Mouse (Mus musculus) midbrain, embryonic 16.5 days (tissue): ENCODE measurements around the gene E330034G19Rik. TPM values are rescaled to one million over a fixed set of nuclear protein-coding genes. Genes with fewer than 3 reads are reported as not detected.

Source experiments
- ATAC-seq: fragments of 200-750 bp; cut with Nextera tagmentation; 2 replicates; pipeline ENCODE4 v1.8.0; 2017; ENCODE audit warnings: moderate TSS enrichment
- H3K27ac ChIP-seq: fragments of 300-500 bp; sonication (generic); 2 replicates; pipeline ENCODE4 v1.5.1; 2014; ENCODE audit warnings: mild to moderate bottlenecking, low read length, mixed read lengths
- H3K27me3 ChIP-seq: fragments of 300-500 bp; sonication (generic); 2 replicates; pipeline ENCODE4 v1.6.1; 2014; ENCODE audit warnings: low read depth, low read length, mixed read lengths; ENCODE audit not compliant: control insufficient read depth, insufficient read depth
- H3K36me3 ChIP-seq: fragments of 300-500 bp; sonication (generic); 2 replicates; pipeline ENCODE4 v1.6.1; 2014; ENCODE audit warnings: mild to moderate bottlenecking, low read length, moderate library complexity, mixed read lengths; ENCODE audit not compliant: control insufficient read depth, insufficient read depth
- H3K4me1 ChIP-seq: fragments of 300-500 bp; sonication (generic); 2 replicates; pipeline ENCODE4 v1.6.1; 2014; ENCODE audit warnings: mild to moderate bottlenecking, low read length, mixed read lengths; ENCODE audit not compliant: control insufficient read depth, insufficient read depth
- H3K4me2 ChIP-seq: fragments of 300-500 bp; sonication (generic); 2 replicates; pipeline ENCODE4 v1.6.1; 2014; ENCODE audit warnings: mild to moderate bottlenecking, low read length, mixed read lengths
- H3K4me3 ChIP-seq: fragments of 300-500 bp; sonication (generic); 2 replicates; pipeline ENCODE4 v1.5.1; 2014; ENCODE audit warnings: low read depth, mild to moderate bottlenecking, low read length, moderate library complexity, mixed read lengths
- H3K9ac ChIP-seq: fragments of 300-500 bp; sonication (generic); 2 replicates; pipeline ENCODE4 v1.6.1; 2014; ENCODE audit warnings: low read depth, low read length, mixed read lengths
- H3K9me3 ChIP-seq: fragments of 300-500 bp; sonication (generic); replicated peaks from 2 replicates; pipeline ENCODE4 v1.6.1; 2014; ENCODE audit warnings: mild to moderate bottlenecking, low read length, mixed read lengths; ENCODE audit not compliant: control insufficient read depth, poor library complexity, severe bottlenecking
- WGBS: fragments of 180-500 bp; shearing (Covaris S2); extraction: QIAGEN DNeasy Blood & Tissue Kit; methylation state at CpG from one replicate; pipeline ENCODE4 v1.1.7; 2014; 5-methylcytosine and 5-hydroxymethylcytosine counted together
- polyA plus RNA-seq: library from polyadenylated mRNA; unstranded; fragments of >200 nt; fragmentation: Nextera tagmentation; extraction: Ambion mirVana; gene quantifications from 2 replicates; pipeline ENCODE4 v1.2.1, GENCODE M21; 2015

E330034G19Rik gene
- polyA plus RNA-seq, result not detected in 2 replicates

- Histone ChIP-seq H3K9me3 (no peaks in the 10 kb centered on the region), H3K4me3 (no peak within 1 kb of the TSS), H3K27me3 (no peaks in the 10 kb centered on the region), H3K4me1 (no peaks in the 10 kb centered on the region), H3K9ac (no peak within 1 kb of the TSS), H3K36me3 (no peaks in the 10 kb centered on the region), H3K27ac (no peak within 1 kb of the TSS), H3K4me2 (no peak within 1 kb of the TSS)
- no peak for ATAC-seq
- 57% methylated on average over 3 of the region's 3 CpGs for WGBS
Observed at GRCm38 (mm10) chr14:24292914-24293313, at the start of gene E330034G19Rik. Gene E330034G19Rik (plus strand): TSS chr14:24293214.

- peak overlapping the region; percentile 96 for H3K9ac ChIP-seq
- ATAC-seq, result peak; percentile 6; the same call in 1 of the 2 replicates
- peak overlapping the region; percentile 65 for H3K4me2 ChIP-seq
- H3K36me3 ChIP-seq, result no peaks in the 10 kb centered on the region
- H3K9me3 ChIP-seq, result no peaks in the 10 kb centered on the region
- H3K27me3 ChIP-seq, result no peaks in the 10 kb centered on the region
- WGBS, result 0% methylated on average over 39 of the region's 40 CpGs
- peak overlapping the region; percentile 75 for H3K4me3 ChIP-seq
- H3K27ac ChIP-seq, result peak overlapping the region; percentile 95
- peaks cover 20% of the 10 kb centered on the region for H3K4me1 ChIP-seq
Observed at GRCm38 (mm10) chr14:24244330-24245176, 48.5 kb upstream of the E330034G19Rik start.

- no peaks in the 10 kb centered on the region for H3K27me3 ChIP-seq
- H3K36me3 ChIP-seq, result no peaks in the 10 kb centered on the region
- peak within 1 kb of the TSS; percentile 95 for H3K27ac ChIP-seq
- H3K4me3 ChIP-seq, result peak within 1 kb of the TSS; percentile 75
- peaks cover 20% of the 10 kb centered on the region for H3K4me1 ChIP-seq
- H3K9ac ChIP-seq, result peak within 1 kb of the TSS; percentile 96
- H3K9me3 ChIP-seq, result no peaks in the 10 kb centered on the region
- ATAC-seq, result peak; percentile 88
- 0% methylated on average over 52 of the region's 98 CpGs for WGBS
- H3K4me2 ChIP-seq, result peak within 1 kb of the TSS; percentile 65
Observed at GRCm38 (mm10) chr14:24245177-24246081, 47.6 kb upstream of the E330034G19Rik start, which contains the start of gene Dlg5. Gene Dlg5 (minus strand): TSS chr14:24245920.

GRCm38 (mm10) chr14:24249926-24250325 is 43.1 kb upstream of the E330034G19Rik start:
- no peak overlapping the region for H3K4me3 ChIP-seq
- ATAC-seq, result no peak

GRCm38 (mm10) chr14:24251326-24251725 is 41.7 kb upstream of the E330034G19Rik start:
- no peak for ATAC-seq

More at GRCm38 (mm10) chr14:24249926-24250325, 43.1 kb upstream of the E330034G19Rik start:
- H3K27ac ChIP-seq, result no peak overlapping the region
- H3K27me3 ChIP-seq, result no peaks in the 10 kb centered on the region
- H3K9me3 ChIP-seq, result no peaks in the 10 kb centered on the region
- H3K36me3 ChIP-seq, result no peaks in the 10 kb centered on the region
- H3K4me1 ChIP-seq, result peaks cover 10% of the 10 kb centered on the region
- WGBS, result 77% methylated on average over 2 of the region's 2 CpGs
- no peak overlapping the region for H3K9ac ChIP-seq
- no peak overlapping the region for H3K4me2 ChIP-seq

GRCm38 (mm10) chr14:24253611-24254202 is 39.3 kb upstream of the E330034G19Rik start:
- H3K4me2 ChIP-seq, result no peak overlapping the region
- H3K4me1 ChIP-seq, result peaks cover 7% of the 10 kb centered on the region; the same call in 1 of the 2 replicates
- H3K9me3 ChIP-seq, result no peaks in the 10 kb centered on the region
- no peak overlapping the region for H3K9ac ChIP-seq
- 0 out of 2 replicates have a peak, but pooled peaks have one; percentile 60 for ATAC-seq
- no peaks in the 10 kb centered on the region for H3K27me3 ChIP-seq
- WGBS, result 7% methylated on average over 8 of the region's 8 CpGs
- no peaks in the 10 kb centered on the region for H3K36me3 ChIP-seq
- H3K27ac ChIP-seq, result no peak overlapping the region
- no peak overlapping the region for H3K4me3 ChIP-seq

More at GRCm38 (mm10) chr14:24251326-24251725, 41.7 kb upstream of the E330034G19Rik start:
- Histone ChIP-seq H3K9me3 (no peaks in the 10 kb centered on the region), H3K4me2 (no peak overlapping the region), H3K36me3 (no peaks in the 10 kb centered on the region), H3K9ac (no peak overlapping the region), H3K4me3 (no peak overlapping the region), H3K27ac (no peak overlapping the region), H3K27me3 (no peaks in the 10 kb centered on the region), H3K4me1 (peaks cover 7% of the 10 kb centered on the region)
- WGBS, result 93% methylated on average over 1 of the region's 1 CpGs

- H3K4me2 ChIP-seq, result no peak overlapping the region
- no peak overlapping the region for H3K9ac ChIP-seq
- no peak for ATAC-seq
- peaks cover 7% of the 10 kb centered on the region; the same call in 1 of the 2 replicates for H3K4me1 ChIP-seq
- H3K4me3 ChIP-seq, result no peak overlapping the region
- no peak overlapping the region for H3K27ac ChIP-seq
- 75% methylated on average over 2 of the region's 2 CpGs for WGBS
- H3K9me3 ChIP-seq, result no peaks in the 10 kb centered on the region
- H3K36me3 ChIP-seq, result no peaks in the 10 kb centered on the region
- no peaks in the 10 kb centered on the region for H3K27me3 ChIP-seq
Observed at GRCm38 (mm10) chr14:24255956-24256355, 37.1 kb upstream of the E330034G19Rik start.

GRCm38 (mm10) chr14:24260391-24260790 is 32.6 kb upstream of the E330034G19Rik start:
- H3K4me3 ChIP-seq, result no peak overlapping the region
- no peak overlapping the region for H3K27ac ChIP-seq
- peaks cover 27% of the 10 kb centered on the region for H3K4me1 ChIP-seq
- no peaks in the 10 kb centered on the region for H3K9me3 ChIP-seq
- 70% methylated on average over 4 of the region's 4 CpGs for WGBS
- H3K27me3 ChIP-seq, result no peaks in the 10 kb centered on the region
- H3K9ac ChIP-seq, result no peak overlapping the region
- H3K4me2 ChIP-seq, result no peak overlapping the region
- H3K36me3 ChIP-seq, result no peaks in the 10 kb centered on the region
- ATAC-seq, result no peak
